Mouse (Mus musculus): ENCODE results near the gene Rbm4b. TPM values are rescaled to one million over a fixed set of nuclear protein-coding genes. Genes with fewer than 3 reads are reported as not detected.

The Rbm4b gene
- polyA plus RNA-seq, 1 experiment = 2.1 TPM

GRCm38 (mm10) chr19:4813015-4813414 is 56.7 kb downstream of the Rbm4b start:
- Histone ChIP-seq H3K27me3 (replicated peaks) (no peaks in the 10 kb centered on the region), H3K36me3 (replicated peaks; ENCODE audit: low read length) (peaks cover 2% of the 10 kb centered on the region), H3K4me3 (replicated peaks) (no peak overlapping the region), H3K9me3 (peaks cover 10% of the 10 kb centered on the region), H3K4me1 (peaks cover 22% of the 10 kb centered on the region)
- no peak for TF ChIP-seq FLI1 (IDR thresholded peaks at IDR 0.05; ENCODE audit: low read length)

Other genes starting within 250 kb of the Rbm4b start
- gene Pcx, start 246.0 kb upstream of the Rbm4b start, polyA plus RNA-seq (2012; ENCODE audit: insufficient read depth, low replicate concordance) = 1.0 and 1.2 TPM in 2 replicates
- gene Lrfn4, start 140.8 kb upstream of the Rbm4b start, polyA plus RNA-seq (2012; ENCODE audit: insufficient read depth, low replicate concordance) = 2.4 and 4.7 TPM in 2 replicates
- 17.9 and 27.3 TPM in 2 replicates for gene Rce1, start 130.9 kb upstream of the Rbm4b start, polyA plus RNA-seq (2012; ENCODE audit: insufficient read depth, low replicate concordance)
- 16.2 TPM in 1 of 2 replicates, not detected in the other for gene Gm960, start 57.8 kb upstream of the Rbm4b start, polyA plus RNA-seq (2012; ENCODE audit: insufficient read depth, low replicate concordance)
- gene Sptbn2, start 45.3 kb upstream of the Rbm4b start, polyA plus RNA-seq (2012; ENCODE audit: insufficient read depth, low replicate concordance) = 0.39 TPM in 1 of 2 replicates, not detected in the other
- 11.4 and 20.1 TPM in 2 replicates for gene Rbm4, start 37.4 kb downstream of the Rbm4b start, polyA plus RNA-seq (2012; ENCODE audit: insufficient read depth, low replicate concordance)
- 4.9 TPM in 1 of 2 replicates, not detected in the other for gene Gm21992, start 55.1 kb downstream of the Rbm4b start, polyA plus RNA-seq (2012; ENCODE audit: insufficient read depth, low replicate concordance)
- gene Rbm14, start 55.1 kb downstream of the Rbm4b start, polyA plus RNA-seq (2012; ENCODE audit: insufficient read depth, low replicate concordance) = 15.3 and 27.4 TPM in 2 replicates
- 108 and 160 TPM in 2 replicates for gene Ccs, start 82.8 kb downstream of the Rbm4b start, polyA plus RNA-seq (2012; ENCODE audit: insufficient read depth, low replicate concordance)
- not detected in 2 replicates for gene Ccdc87, start 82.9 kb downstream of the Rbm4b start, polyA plus RNA-seq (2012; ENCODE audit: insufficient read depth, low replicate concordance)
- 7.3 TPM in 1 of 2 replicates, not detected in the other for gene Ctsf, start 98.6 kb downstream of the Rbm4b start, polyA plus RNA-seq (2012; ENCODE audit: insufficient read depth, low replicate concordance)
- 0.06 TPM in 1 of 2 replicates, not detected in the other for gene Actn3, start 121.4 kb downstream of the Rbm4b start, polyA plus RNA-seq (2012; ENCODE audit: insufficient read depth, low replicate concordance)
- gene Zdhhc24, start 122.2 kb downstream of the Rbm4b start, polyA plus RNA-seq (2012; ENCODE audit: insufficient read depth, low replicate concordance) = 1.7 and 9.4 TPM in 2 replicates
- gene Bbs1, start 150.1 kb downstream of the Rbm4b start, polyA plus RNA-seq (2012; ENCODE audit: insufficient read depth, low replicate concordance) = 0.62 TPM in 1 of 2 replicates, not detected in the other
- 67.2 and 71.4 TPM in 2 replicates for gene Dpp3, start 171.8 kb downstream of the Rbm4b start, polyA plus RNA-seq (2012; ENCODE audit: insufficient read depth, low replicate concordance)
- 0.10 TPM in 1 of 2 replicates, not detected in the other for gene Peli3, start 186.6 kb downstream of the Rbm4b start, polyA plus RNA-seq (2012; ENCODE audit: insufficient read depth, low replicate concordance)
- 7.2 and 45.3 TPM in 2 replicates for gene Mrpl11, start 205.7 kb downstream of the Rbm4b start, polyA plus RNA-seq (2012; ENCODE audit: insufficient read depth, low replicate concordance)
- gene Npas4, start 233.8 kb downstream of the Rbm4b start, polyA plus RNA-seq (2012; ENCODE audit: insufficient read depth, low replicate concordance) = 1.1 TPM in 2 replicates